Mouse (Mus musculus) R1 (cell line): ENCODE data around the gene 1700029F12Rik.

Source experiments
- DNase-seq: peaks from one replicate; pipeline ENCODE4 v3.0.0-alpha.2; 2018; ENCODE audit warnings: low read depth, low spot score

1700029F12Rik gene

DNA sequence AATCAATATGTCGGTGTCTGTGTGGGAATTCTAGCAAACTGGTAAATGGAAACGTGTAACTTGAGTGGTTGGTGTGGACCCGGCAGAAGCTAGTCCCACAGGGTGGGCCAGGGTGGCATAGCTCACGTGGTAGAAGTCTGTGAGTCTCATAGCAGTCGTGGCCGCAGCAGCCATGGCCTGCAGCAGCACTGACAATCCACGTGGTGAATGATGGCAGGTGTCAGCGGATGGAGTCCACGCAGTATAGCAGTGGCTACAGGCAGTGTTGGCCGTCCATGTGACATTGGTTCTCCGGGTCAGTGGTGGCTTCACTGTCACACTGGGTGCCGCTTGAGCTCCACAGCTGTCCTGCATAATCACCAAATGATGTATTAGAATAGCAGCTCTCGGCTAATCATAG is 4.1 kb downstream of the 1700029F12Rik start:
- DNase-seq, result no peak

DNA sequence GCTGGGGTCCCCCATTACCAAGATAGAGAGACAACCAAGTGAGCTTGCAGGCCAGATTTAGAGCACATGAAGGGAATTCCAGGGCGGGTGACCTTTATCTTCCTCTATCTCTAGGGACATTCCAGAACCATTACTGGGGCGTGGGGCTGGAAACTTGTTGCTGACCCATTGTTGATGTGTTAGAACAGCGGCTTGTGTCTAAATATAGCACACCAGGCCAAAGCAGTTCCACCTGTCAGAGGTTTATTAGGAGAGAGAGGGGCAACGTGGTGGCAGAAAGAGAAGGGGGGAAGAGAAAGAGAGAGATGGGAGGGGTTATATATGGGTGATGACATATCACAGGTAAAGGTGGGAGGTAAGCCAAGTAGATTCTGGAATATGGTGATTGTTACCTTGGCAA is 12.3 kb downstream of the 1700029F12Rik start:
- DNase-seq, result peak; percentile 40

DNA sequence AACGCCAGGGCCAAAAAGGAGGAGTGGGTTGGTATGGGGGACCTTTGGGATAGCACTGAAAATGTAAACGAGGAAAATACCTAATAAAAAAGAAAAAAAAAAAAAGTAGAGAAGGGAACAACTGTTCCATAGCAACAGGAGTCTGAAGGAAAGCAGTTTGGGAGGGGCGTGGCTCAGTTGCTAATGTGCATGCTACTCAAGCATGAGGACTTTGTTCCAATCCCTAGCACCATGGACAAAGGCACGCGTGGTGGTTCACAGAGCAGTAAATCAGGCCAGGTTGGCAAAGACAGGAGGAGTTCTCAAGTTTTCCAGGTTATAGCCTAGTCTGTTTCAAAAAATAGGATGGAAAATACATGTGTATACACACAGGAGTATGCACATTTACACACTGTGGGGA is 14.0 kb downstream of the 1700029F12Rik start:
- DNase-seq, result peak; percentile 88

DNA sequence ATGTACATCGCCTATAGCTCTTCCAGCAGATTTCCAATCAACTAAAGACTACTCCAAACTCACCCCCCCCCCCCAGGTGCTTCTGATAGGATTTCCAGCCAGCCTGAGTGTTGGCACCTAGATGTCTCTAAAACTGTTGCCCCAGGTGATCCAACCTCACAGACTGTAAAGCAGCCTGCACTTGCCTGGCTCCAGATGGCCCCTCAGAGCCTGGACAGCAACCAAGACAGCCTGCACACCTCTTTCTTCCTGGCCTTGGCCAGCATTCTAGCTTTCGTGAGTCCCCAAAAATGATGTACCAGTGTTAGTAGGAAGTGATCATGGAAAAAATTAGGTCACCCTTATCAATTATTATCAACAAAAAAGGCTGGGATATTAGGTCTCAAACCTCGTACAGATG is 16.5 kb downstream of the 1700029F12Rik start:
- DNase-seq, result no peak

DNA sequence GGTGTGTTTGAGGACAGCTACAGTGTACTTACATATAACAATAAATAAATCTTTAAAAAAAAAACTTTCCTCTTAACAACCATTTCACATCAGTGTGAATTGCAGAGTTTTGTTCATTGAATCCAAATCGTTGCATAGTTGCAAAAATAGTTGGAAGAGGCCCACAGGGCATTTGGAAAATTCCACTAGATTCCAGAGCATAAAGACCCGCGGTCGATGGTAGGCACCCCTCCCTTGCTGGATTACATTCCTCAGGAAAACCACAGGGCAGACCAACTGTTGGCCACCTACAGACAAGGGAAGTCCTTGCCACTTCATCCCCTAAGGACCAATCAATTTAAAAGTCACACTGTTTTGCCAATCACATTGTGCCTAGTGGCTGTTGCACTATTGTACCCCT is 19.8 kb downstream of the 1700029F12Rik start:
- no peak for DNase-seq

DNA sequence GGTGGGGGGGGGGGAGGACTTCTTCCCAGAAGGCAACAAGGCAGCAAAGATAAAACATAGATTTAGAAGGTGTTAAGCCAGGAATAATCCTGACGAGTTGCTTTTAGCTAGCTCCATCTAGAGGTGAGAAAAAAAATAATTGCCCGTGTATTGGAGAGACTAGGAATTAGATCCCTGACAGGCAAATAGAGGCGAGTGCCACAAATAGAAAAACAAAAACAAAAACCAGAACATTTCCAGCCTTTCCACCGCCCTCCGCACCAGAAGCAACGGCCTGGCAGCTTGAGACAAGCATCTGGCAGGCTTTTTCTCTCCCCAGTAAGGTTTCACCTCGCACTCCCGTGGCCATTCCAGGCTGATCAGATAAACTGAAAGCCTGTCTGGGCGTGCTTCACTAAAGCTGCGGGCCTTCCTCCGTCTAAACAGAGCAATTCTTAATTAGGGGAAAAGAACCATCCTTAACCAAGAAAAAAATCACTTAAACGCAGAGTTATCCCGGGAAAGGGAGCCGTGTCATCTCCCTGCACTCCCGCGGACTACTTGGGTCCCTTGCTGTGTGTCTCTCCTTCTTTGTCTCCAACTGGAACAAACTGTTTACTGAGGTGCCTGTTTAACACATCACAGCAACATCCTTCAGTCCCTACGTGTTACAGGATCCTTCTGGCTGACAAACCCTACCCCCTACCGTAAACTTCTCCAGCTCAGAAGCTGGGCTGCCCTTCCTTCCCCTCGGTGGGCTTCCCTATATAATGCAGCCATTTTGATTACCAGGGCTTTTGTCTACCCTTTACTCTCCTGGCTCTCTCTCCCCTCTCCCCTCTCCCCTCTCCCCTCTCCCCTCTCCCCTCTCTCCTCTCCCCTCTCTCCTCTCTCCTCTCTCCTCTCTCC is 25.7 kb downstream of the 1700029F12Rik start:
- DNase-seq, result peak; percentile 59

DNA sequence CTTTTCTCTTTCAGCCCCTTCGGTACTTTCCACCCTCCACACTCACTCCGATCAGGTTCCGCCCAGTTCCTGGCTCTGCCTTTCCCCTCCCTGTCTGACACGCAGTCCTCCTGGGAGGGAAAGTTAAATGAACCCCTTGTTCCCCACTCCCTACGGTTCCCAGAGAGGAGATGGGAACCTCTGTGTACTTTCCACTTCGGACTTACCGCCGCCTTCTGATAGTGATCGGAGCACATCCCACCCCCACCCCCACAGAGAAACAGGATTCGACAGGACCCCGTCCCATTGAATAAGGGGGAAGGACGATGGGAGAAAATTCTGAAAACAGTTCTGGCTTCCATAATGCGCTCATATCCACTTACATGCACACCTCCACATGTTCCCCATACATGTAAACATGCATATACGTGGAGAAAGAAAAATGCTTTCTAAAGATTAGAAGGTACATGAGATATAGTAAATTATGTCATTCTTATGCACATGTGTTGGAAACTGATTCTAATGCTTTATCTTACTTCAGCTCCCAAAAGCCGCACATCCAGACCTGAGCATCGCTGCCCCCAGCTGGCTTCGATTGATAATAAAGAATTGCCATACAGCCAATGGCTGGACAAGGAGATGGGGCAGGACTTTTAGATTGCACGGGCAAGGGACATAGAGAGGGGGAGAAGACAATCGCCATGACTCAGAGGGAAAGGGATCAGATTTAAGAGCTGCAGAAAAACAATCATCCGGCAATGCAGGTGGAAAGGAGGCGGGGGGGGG is 26.5 kb downstream of the 1700029F12Rik start:
- DNase-seq, result peak; percentile 60

DNA sequence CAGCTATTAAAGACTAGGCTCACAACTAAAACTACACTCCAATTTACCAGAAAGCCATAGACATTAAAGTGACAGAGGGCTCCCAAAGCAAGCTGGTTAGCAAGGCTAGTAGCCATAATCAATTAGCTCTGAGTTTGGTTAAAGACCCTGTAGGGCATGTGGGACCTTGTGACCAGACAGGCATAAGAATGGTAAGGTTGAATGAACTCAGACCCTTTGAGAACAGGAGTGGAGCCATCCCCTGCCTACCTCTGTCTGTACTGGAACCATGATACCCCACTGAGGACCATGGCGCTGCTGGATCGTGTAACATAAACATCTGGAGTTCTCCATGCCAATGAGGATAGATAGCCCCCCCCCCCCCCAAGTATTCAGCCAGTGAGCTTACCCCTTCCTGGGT is 27.4 kb downstream of the 1700029F12Rik start:
- DNase-seq, result no peak

DNA sequence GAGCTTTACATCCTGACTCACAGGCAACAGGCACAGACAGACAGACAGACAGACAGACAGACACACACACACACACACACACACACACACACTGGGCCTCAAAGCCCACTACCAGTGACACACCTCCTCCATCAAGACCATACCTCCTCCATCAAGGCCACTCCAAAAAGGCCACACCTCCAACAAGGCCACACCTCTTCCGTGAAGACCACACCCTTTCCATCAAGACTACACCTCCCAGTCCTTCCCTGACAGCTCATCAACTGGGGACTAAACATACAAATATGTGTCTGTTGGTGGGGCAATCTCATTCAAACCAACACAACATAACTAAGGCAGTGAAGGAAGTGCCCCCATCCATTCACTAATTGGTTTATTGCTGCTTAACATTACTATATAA is 37.1 kb downstream of the 1700029F12Rik start:
- DNase-seq, result peak; percentile 52

DNA sequence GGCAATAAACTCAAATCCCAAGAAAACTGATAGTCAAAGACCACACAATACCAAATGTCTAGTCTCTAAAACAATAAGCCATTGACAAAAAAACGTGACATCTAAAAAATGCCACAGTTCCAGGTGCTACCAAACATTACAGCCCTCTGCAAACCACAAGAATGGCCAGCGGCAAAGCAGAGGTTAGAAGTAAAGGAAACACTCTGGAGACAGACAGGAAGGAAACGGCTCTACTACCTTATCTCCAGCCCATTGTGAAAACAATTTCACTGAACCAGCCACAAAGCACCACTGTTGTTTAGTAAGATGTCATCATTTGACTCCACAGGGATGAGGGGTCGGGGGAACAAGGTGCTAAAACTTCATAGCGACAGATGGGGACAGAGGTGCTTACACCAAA is 38.9 kb downstream of the 1700029F12Rik start:
- DNase-seq, result no peak

DNA sequence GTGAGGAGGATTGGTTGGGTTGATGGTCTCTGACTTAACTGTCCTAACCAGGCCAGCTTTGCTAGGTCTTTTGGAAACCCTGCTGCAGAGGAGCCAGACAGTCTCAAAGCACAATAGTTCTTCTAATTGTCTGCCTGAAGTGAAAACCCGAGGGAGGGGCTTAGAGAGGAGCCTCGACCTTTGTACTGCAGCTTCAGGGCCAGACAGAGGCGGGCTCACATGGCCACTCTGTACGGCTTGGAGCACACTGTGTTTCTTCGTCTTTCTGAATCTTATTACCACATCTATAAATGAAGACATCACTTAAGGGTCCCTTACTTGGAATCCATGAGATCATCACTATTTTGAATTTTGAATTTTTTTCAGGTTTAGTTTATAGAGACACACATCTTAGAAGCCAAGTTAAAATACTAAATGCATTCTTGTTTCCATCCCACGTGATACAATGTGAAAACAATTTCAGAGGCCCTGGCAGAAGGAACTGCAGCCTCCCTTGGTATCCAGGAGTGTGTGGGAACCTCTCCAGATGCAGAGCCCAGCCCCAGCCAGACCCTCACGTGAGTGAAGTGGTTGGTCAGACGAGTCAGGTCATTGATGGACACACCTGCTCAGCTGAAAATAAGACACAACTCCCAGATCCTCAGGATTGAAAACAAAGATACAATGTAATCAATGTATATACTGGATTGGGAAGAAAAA is 40.7 kb downstream of the 1700029F12Rik start:
- DNase-seq, result no peak

DNA sequence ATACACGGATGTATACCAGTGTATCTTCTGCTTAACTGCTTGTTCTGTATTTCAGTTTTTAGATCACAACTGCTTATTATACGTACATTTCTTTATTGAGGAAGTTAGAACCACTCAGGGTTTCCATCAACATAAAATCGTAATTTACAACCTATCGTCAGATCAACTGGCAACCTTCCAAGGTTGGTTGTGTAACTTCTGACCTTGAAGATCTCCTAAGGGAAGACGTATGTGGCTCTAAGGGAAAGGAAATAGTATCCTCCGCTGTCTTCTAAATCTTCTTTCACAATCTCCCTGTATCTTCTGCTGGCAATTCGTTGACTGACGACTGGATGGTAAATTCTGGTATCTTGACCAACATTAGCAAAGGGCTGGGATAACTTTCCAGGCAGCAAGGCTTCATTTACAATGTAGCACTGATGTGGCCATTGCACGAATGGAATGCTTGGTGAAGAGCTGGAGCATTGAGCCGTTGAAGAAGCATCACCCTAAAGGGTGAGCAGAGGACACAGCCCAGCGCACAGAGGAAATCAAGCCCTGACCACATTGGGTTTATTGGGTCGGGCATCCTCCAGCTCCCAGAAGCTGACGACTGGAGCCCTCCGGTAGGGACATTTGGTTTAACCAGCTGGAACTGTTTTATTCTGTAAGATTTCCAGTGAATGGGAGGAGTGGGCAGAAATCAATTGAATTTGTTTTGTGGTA is 43.4 kb downstream of the 1700029F12Rik start:
- DNase-seq, result no peak

DNA sequence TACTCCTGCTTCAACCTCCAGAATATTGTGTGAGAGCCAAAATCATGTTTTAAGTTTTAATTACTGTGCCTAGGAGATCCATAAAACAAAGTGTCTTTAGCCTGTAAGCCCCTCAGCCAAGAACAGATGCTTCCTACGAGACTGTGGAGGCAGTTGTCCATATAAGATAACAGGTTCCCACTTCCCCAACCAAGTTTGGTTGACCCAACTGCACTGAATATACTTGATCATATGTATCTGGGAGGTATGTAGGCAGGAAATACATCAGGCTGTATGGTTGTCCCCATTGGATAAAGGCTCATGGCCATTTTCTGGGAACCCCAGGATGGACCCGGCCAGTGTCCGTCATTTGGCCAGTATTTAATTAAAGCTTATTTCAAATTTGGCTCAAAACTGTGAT is 44.1 kb downstream of the 1700029F12Rik start:
- DNase-seq, result no peak

DNA sequence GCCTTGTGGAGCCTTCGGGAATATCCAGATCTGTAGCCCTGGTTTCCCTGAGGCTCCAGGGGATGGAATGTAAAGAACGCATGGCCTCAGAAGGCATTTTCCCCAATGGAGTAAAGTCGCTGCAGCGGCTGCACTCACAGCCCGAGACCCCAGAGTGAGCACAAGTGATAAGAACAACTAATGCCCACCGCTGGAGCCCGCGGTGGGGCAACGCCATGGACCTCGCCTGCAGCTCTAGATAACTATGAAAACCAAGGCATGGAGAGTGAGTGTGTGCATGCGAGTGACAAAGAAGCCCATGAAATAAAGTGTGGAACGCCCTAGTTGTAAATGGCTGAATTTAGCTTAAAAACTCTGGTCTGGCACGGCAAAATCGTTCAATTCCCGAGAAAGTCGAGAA is 45.0 kb downstream of the 1700029F12Rik start:
- no peak for DNase-seq

DNA sequence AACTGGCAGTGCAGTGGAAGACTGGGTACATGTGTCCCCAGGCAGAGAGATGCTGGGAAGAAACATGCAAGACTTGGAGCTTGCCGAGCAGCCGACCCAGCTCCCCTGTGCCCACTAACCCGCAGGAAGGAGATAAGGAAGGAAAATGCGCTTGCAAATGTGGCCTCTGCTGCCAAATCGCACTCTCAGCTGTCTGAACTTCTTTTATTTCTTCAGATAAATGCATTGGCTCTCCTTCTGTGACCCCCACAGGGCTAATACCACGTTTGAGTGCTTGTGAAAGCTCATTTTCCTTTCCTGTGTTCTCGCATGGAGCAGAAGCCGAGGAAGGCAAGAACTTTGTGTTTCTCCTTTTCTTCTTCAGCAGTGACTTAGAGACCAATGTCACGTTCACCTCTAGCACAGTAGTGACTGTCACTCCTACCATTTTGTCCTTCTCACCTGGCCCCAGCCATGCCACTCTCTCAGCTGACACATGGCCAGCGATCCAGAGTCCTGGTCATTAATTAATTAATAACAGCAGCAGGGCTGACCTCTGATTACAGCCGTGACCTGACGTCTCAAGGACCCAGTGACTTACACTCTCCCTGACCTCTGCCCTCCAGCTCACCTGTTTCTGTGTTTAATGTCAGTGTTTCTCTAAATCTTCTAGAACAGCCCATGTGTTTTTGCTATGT is 48.4 kb downstream of the 1700029F12Rik start:
- no peak for DNase-seq

DNA sequence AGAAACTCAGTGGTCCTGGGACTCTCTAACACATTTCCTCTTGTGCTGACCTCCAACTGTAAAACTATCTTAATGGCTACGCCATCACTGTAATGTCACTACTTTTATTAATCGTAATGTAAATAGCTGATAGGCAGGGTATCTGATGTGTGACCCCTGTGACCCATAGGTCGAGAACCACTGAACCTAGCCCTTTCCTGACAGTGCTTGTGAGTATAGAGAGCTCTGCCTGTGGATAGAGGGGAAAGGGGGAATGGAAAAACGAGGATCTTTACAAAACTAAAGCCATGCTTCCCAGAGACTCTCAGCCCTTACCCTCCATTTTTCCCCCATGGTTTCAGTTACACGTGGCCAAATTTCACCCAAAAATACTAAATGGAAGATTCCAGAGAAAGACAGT is 49.5 kb downstream of the 1700029F12Rik start:
- DNase-seq, result no peak

DNA sequence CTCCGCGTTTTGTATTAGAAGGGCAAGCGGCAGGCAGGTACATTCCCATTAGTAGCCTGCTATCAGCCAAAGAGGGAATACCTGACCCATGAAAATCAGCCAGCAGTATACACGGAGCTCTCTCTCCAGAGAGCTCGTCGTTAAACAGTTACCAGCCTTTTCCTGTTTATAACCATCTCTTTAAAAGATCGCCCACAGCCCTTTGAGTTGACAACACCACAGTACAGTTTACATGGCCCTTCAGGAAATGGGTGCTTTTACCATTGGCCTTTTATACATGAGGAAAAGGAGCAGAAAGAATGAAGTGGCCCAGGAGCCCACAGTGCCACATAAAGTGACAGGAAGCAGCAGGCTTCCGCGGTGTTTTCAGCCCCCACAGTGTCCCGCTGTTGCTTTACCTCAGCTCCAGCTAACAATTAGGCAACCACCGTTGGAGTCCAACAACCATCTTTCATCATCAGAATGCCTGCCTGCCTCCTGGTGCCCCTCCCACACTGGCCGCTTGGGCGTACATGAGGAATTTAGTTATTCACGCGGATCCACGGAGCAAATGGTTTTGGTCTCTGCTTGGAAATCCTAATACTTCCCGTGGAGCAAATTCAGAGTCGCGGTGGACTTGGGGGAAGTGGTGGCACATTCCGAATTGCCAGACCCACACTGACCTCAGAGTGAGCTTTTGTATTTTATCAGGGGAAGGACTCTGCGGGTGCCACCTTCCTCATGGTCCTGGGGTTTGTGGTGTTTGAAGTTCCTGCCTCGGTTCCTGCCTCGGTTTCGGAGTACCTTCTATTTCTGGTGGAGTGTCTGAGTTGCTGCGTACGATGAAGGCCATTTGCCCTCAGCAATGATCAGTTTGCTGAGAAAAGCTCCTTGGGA is 50.7 kb downstream of the 1700029F12Rik start:
- DNase-seq, result peak; percentile 31

DNA sequence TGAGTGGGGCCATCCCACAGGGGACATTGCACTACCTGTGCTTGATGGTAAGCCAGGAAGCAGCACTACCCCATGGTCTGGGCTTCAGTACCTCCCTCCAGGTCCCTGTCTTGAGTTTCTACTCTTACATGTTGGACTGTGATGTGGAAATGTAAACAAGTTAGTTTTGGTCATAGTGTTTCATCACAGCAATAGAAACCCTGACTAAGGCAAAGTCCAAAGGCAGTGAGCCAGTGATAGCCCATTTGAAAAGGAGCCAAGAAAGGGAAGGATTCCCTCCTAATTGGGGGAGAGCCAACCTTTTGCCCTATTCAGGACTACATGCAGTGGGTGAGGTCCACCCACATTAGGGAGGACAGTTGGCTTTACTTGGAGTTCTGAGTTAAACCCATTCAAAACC is 53.6 kb downstream of the 1700029F12Rik start:
- no peak for DNase-seq

DNA sequence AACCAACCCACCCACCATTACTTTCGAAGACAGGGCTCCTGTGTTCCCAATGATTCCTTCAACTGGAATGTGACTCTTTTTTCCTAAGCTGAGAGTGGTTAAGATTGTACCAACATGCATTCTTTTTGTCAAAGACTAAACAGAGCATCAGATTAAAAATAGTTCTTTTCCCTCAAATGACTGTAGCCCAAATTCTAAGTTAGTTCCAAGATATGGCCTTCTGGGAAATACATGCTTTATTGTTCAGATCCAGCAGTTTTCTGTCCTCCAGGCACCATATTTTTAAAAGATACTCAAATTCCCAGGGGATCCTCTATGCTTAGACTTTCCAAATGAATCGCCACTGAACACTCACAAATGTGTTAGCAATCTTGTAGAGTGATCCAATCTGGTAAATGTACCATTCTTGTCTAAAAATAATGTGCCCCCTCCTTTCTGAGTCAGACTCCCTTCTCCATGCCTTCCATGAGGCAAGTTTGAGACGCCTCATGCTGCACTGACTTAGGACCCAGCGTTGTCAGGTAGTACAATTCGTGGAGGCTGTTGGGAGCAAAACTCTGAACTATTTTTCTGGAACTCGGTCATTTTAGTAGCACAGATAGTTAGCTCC is 57.1 kb downstream of the 1700029F12Rik start:
- no peak for DNase-seq

DNA sequence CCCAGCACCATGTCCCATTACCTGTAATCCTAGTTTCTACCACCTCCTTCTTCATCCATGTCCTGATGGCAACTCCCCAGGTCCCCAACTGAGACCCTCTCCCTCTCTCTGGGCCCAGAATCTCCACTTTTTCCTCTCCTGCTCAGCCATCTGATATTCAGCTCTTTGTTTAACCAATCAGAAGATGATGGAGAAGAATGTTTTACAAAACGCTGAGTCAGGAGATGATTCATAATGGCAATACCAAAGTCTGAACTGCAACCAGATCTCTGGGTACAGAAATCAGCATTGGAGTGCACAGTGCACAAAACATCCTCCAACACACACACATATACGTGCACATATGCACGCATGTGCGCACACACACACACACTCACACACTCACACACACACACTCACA is 60.8 kb downstream of the 1700029F12Rik start:
- DNase-seq, result no peak
